Mouse (Mus musculus) megakaryocyte, embryonic 14.5 days (primary cell): ENCODE measurements around the gene Vps35l.

Experiments
- FLI1 ChIP-seq: IDR thresholded peaks from 2 replicates; pipeline ENCODE4 v1.6.1; 2012; ENCODE audit warnings: low read length, inconsistent platforms, mixed read lengths
- GATA1 ChIP-seq: IDR thresholded peaks from 3 replicates; pipeline ENCODE4 v1.6.1; 2012; ENCODE audit warnings: mixed read lengths, low read length, inconsistent platforms, borderline replicate concordance

DNA sequence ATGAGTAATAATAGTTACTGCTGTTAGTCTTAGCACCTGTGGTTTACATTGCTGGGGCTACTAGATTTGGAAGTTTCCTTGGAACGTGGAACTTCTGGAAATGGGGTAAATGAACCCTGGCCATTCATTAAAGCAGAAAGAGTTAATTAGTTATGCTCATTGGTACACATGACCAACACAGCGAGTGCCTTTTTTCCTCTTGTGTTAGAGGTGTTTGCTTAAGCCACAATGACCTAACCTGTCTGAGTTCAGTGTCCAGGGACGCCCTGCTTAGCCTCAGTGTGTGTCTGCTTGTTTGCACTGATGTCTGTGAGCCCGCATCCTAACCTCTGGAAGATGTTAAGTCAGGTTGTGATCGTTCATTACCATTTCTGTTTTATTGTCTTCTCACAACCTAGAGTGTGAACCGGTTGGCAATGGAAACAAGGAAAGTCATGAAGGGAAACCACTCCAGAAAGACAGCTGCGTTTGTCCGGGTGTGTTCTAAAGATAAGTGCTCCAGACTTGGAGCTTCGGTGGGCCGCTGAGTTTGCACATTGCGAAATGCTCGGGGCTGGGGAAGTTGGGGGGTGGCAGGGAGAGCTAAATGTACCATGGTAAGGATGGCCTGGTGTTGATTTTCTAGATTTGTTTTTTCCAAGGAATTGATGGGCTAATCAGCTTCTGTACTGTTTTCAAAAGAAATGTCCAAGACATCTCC lies 71.5 kb downstream of the Vps35l start:
- TF ChIP-seq GATA1 (no peak), FLI1 (no peak)
